Mouse (Mus musculus) intestine, embryonic 16.5 days (tissue): ENCODE measurements at regions not wholly inside any gene's neighbourhood (a gene's known extent, or its start where the extent isn't known, plus 50 kb on each side); places are given as distances from the start of the nearest gene placed in this dataset.

Source experiments
- ATAC-seq: fragments of 200-750 bp; cut with Nextera tagmentation; 2 replicates; pipeline ENCODE4 v1.8.0; 2017; ENCODE audit warnings: moderate TSS enrichment, moderate library complexity
- H3K27ac ChIP-seq: fragments of 300-500 bp; sonication (generic); 2 replicates; pipeline ENCODE4 v1.5.1; 2014; ENCODE audit warnings: mild to moderate bottlenecking, low read length
- H3K27me3 ChIP-seq: fragments of 300-500 bp; sonication (generic); replicated peaks from 2 replicates; pipeline ENCODE4 v1.6.1; 2014; ENCODE audit warnings: low read length, control low read depth, mixed read lengths; ENCODE audit not compliant: control insufficient read depth, insufficient read depth
- H3K36me3 ChIP-seq: fragments of 300-500 bp; sonication (generic); 2 replicates; pipeline ENCODE4 v1.6.1; 2014; ENCODE audit warnings: low read length, control low read depth; ENCODE audit not compliant: control insufficient read depth, insufficient read depth
- H3K4me1 ChIP-seq: fragments of 300-500 bp; sonication (generic); 2 replicates; pipeline ENCODE4 v1.6.1; 2014; ENCODE audit warnings: low read length, control low read depth, mixed read lengths; ENCODE audit not compliant: control insufficient read depth, insufficient read depth
- H3K4me2 ChIP-seq: fragments of 300-500 bp; sonication (generic); 2 replicates; pipeline ENCODE4 v1.6.1; 2014; ENCODE audit warnings: low read depth, low read length, control low read depth
- H3K4me3 ChIP-seq: fragments of 300-500 bp; sonication (generic); 2 replicates; pipeline ENCODE4 v1.5.1; 2014; ENCODE audit warnings: mild to moderate bottlenecking, low read length
- H3K9ac ChIP-seq: fragments of 300-500 bp; sonication (generic); 2 replicates; pipeline ENCODE4 v1.6.1; 2014; ENCODE audit warnings: low read depth, low read length
- H3K9me3 ChIP-seq: fragments of 300-500 bp; sonication (generic); 2 replicates; pipeline ENCODE4 v1.6.1; 2016; ENCODE audit warnings: low read length, control low read depth; ENCODE audit not compliant: control insufficient read depth
- WGBS: fragments of 180-500 bp; shearing (Covaris S2); extraction: QIAGEN DNeasy Blood & Tissue Kit; methylation state at CpG from one replicate; pipeline ENCODE4 v1.1.7; 2014; 5-methylcytosine and 5-hydroxymethylcytosine counted together

- Histone ChIP-seq H3K4me2 (no peak overlapping the region), H3K9me3 (no peaks in the 10 kb centered on the region), H3K27ac (no peak overlapping the region), H3K4me1 (no peaks in the 10 kb centered on the region), H3K4me3 (no peak overlapping the region), H3K36me3 (no peaks in the 10 kb centered on the region), H3K9ac (no peak overlapping the region), H3K27me3 (no peaks in the 10 kb centered on the region)
- ATAC-seq: no peak
- 83% methylated on average over 2 of the region's 2 CpGs for WGBS
These were observed 724.9 kb downstream of the Brinp3 start for GRCm38 (mm10) chr1:147219438-147219837.

DNA sequence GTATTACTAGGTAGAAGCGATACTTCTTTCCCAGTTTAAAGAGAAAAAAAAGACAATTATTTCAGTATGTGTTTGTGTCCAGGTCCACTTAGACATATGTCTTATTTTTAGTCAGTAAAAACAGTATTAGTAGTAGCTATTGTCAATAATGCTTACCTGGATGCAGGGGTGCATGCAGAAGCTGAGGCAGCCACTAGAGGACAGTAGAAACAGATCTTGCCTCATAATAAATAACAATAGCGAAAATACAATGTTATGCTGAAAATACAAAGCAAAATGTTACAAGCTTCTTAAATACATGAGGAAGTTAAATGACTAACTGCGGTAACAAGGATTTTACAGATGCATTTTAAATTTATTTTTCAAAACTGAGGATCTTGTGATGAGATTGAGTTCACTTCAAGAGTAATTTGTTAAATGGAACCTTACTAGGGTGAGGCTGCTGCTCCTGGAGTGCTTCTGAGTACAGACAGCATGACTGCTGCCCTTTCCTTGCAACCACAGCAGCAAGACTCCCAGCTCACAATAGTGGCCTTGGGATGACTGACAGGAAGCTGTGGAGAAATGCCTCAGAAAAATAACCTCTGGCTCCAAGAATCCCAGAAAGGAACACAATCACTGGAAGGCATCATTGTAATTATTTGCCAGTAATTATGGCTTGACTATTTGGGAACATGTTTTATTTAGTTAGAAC lies 728.8 kb downstream of the Brinp3 start:
- H3K4me2 ChIP-seq: no peak overlapping the region
- no peak overlapping the region for H3K27ac ChIP-seq
- no peak overlapping the region for H3K4me3 ChIP-seq
- ATAC-seq: no peak
- WGBS: 63% methylated on average over 3 of the region's 3 CpGs
- H3K9me3 ChIP-seq: no peaks in the 10 kb centered on the region
- H3K9ac ChIP-seq: no peak overlapping the region
- no peaks in the 10 kb centered on the region for H3K36me3 ChIP-seq
- no peaks in the 10 kb centered on the region for H3K27me3 ChIP-seq
- H3K4me1 ChIP-seq: no peaks in the 10 kb centered on the region

DNA sequence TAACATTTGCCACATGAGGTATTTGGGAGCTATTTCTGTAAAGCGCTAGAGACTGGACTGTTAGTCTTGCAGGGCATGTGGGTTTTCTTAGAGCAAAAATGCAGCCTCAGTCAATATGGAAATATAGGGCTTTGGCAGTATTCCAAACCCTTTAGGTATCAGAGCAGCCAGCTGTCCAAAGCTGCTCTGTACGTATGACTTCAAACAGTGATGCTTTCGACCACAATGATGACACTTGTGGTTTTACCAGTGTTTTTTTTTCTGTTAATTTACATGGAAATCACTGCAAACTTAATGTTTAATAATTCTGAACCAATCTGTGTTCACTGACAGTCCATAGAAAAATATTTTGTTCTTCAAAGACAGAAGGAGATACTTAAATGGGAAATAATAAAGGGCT lies 743.0 kb downstream of the Brinp3 start:
- no peak for ATAC-seq

DNA sequence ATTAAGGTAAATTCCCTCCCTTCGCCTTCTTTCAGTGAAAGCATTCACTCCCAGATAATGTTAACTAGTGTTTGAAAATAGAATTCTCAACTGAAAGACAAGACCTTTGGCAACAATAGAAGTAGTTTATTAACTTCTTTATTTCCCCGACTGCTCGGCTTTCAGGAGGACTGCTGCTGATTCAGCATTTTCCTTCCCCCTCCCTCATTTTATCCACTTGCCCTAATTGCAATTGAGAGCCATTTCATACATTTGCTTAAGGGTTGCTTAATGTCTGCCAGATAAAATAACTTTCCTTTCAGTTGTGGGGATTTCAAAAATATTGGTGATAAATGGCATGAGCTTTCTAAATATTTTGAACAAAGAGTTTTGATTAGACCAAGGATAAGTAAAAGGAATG lies 744.5 kb downstream of the Brinp3 start:
- Histone ChIP-seq H3K27ac (no peak overlapping the region), H3K4me3 (no peak overlapping the region), H3K4me1 (no peaks in the 10 kb centered on the region), H3K9ac (no peak overlapping the region), H3K9me3 (no peaks in the 10 kb centered on the region), H3K4me2 (no peak overlapping the region), H3K27me3 (no peaks in the 10 kb centered on the region), H3K36me3 (no peaks in the 10 kb centered on the region)
- 83% methylated on average over 3 of the region's 3 CpGs for WGBS
- ATAC-seq: no peak

More for the DNA sequence above, 743.0 kb downstream of the Brinp3 start:
- WGBS: 65% methylated on average over 3 of the region's 3 CpGs
- H3K27ac ChIP-seq: no peak overlapping the region
- no peaks in the 10 kb centered on the region for H3K9me3 ChIP-seq
- no peak overlapping the region for H3K4me2 ChIP-seq
- H3K4me3 ChIP-seq: no peak overlapping the region
- no peak overlapping the region for H3K9ac ChIP-seq
- H3K27me3 ChIP-seq: no peaks in the 10 kb centered on the region
- no peaks in the 10 kb centered on the region for H3K36me3 ChIP-seq
- no peaks in the 10 kb centered on the region for H3K4me1 ChIP-seq

GRCm38 (mm10) chr1:147273324-147273723 lies 778.8 kb downstream of the Brinp3 start:
- Histone ChIP-seq H3K9me3 (no peaks in the 10 kb centered on the region), H3K4me2 (no peak overlapping the region), H3K36me3 (no peaks in the 10 kb centered on the region), H3K27ac (no peak overlapping the region), H3K9ac (no peak overlapping the region), H3K4me3 (no peak overlapping the region), H3K27me3 (no peaks in the 10 kb centered on the region), H3K4me1 (no peaks in the 10 kb centered on the region)
- WGBS: 88% methylated on average over 1 of the region's 1 CpGs
- no peak for ATAC-seq

GRCm38 (mm10) chr1:147291119-147291518 lies 796.6 kb downstream of the Brinp3 start:
- Histone ChIP-seq H3K9ac (no peak overlapping the region), H3K36me3 (no peaks in the 10 kb centered on the region), H3K4me1 (no peaks in the 10 kb centered on the region), H3K9me3 (no peaks in the 10 kb centered on the region), H3K4me2 (no peak overlapping the region), H3K27me3 (no peaks in the 10 kb centered on the region), H3K4me3 (no peak overlapping the region), H3K27ac (no peak overlapping the region)
- ATAC-seq: no peak
- 86% methylated on average over 3 of the region's 3 CpGs for WGBS

DNA sequence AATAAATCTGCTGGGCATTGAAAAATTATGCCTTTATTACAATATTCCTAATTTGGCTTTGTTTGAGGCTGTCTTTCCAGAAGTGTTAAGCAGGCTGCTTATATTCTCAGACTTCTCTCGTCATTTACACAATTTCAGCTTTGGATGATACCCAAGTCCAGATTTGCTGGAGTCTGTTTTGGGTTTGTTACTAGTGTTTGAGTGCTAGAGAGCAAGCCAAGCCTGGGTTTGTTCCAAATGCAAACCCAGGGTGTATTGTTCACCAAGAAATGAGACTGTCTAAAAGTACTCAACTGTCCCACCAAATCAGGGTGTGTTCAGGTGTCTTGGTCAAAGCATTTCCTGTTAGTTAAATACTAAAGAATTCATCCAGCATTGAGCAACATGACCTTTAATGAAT lies 814.7 kb downstream of the Brinp3 start:
- Histone ChIP-seq H3K9ac (no peak overlapping the region), H3K4me2 (no peak overlapping the region), H3K9me3 (no peaks in the 10 kb centered on the region), H3K27me3 (no peaks in the 10 kb centered on the region), H3K27ac (no peak overlapping the region), H3K4me3 (no peak overlapping the region), H3K4me1 (no peaks in the 10 kb centered on the region), H3K36me3 (no peaks in the 10 kb centered on the region)
- ATAC-seq: no peak
- 49% methylated on average over 1 of the region's 1 CpGs for WGBS

- Histone ChIP-seq H3K4me1 (no peaks in the 10 kb centered on the region), H3K9me3 (no peaks in the 10 kb centered on the region), H3K27me3 (no peaks in the 10 kb centered on the region), H3K4me2 (no peak overlapping the region), H3K9ac (no peak overlapping the region), H3K36me3 (no peaks in the 10 kb centered on the region), H3K4me3 (no peak overlapping the region), H3K27ac (no peak overlapping the region)
- no peak for ATAC-seq
- 88% methylated on average over 9 of the region's 9 CpGs for WGBS
These were observed 848.9 kb downstream of the Brinp3 start for GRCm38 (mm10) chr1:147343276-147343953.

DNA sequence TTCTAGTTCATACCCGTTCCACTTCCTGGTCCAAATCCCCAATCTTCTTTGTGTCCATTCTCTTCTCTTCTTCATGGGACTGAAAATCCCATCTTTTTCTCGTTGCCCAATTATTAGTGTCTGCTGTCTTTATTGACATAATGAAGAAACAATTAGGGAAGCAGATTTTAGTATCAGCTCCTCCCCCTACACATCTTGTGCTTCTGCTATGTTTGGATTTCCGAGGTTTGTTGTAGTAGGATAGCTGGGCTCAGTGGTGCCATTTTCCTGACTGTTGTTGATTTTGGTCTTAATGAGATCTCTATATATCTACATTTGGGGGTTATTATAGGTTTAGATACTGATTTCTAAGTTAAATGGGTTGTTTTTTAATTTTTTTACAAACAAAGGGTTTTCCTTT lies 849.5 kb downstream of the Brinp3 start:
- Histone ChIP-seq H3K9ac (no peak overlapping the region), H3K27me3 (no peaks in the 10 kb centered on the region), H3K27ac (no peak overlapping the region), H3K4me2 (no peak overlapping the region), H3K4me3 (no peak overlapping the region), H3K36me3 (no peaks in the 10 kb centered on the region), H3K4me1 (no peaks in the 10 kb centered on the region), H3K9me3 (no peaks in the 10 kb centered on the region)
- 76% methylated on average over 3 of the region's 3 CpGs for WGBS
- no peak for ATAC-seq
